Mouse (Mus musculus): ENCODE data around the gene U2af1l4. TPM values are rescaled to one million over a fixed set of nuclear protein-coding genes. Genes with fewer than 3 reads are reported as not detected.

Gene U2af1l4
- total RNA-seq, 2 experiments from 2014 or later = 62.9 to 63.4 TPM

- DNase-seq = no peak
- intact Hi-C loops (cut with DNase I) = no loop called here
Measured at GRCm38 (mm10) chr7:30584339-30584738, 21.2 kb downstream of the U2af1l4 start.

- no peak for DNase-seq
- intact Hi-C loops (cut with DNase I) = loop anchor here (5.0 kb wide), 3 partner anchors 33 to 387 kb away; partner anchors contain the start of genes Fam187b, Hspb6, Lsr and Proser3
Measured at GRCm38 (mm10) chr7:30585170-30585569, 22.1 kb downstream of the U2af1l4 start.

GRCm38 (mm10) chr7:30586455-30587020 lies 23.4 kb downstream of the U2af1l4 start:
- intact Hi-C loops (cut with DNase I) = loop anchor here (1.0 to 5.0 kb wide), 4 partner anchors 22 to 386 kb away; partner anchors contain the start of genes Fam187b, Hspb6, Lsr and Proser3
- DNase-seq = no peak

GRCm38 (mm10) chr7:30587842-30588667 lies 25.0 kb downstream of the U2af1l4 start:
- peak in 1 of 2 experiments; percentile 51 for DNase-seq
- intact Hi-C loops (cut with DNase I) = loop anchor here (1.0 to 5.0 kb wide), 4 partner anchors 24 to 384 kb away; partner anchors contain the start of genes Fam187b, Hspb6, Lsr and Proser3

GRCm38 (mm10) chr7:30588676-30589434 lies 25.8 kb downstream of the U2af1l4 start, which contains the start of gene Kmt2b:
Gene Kmt2b, minus strand, starts transcription at chr7:30588726.
- intact Hi-C loops (cut with DNase I) = loop anchor here (1.0 to 5.0 kb wide), 5 partner anchors 25 to 383 kb away; partner anchors contain the start of genes Fam187b, Hspb6, Lsr and Proser3
- peak; percentile 91 to 96 for DNase-seq

- peak; percentile 88 to 90 for DNase-seq
- intact Hi-C loops (cut with DNase I) = loop anchor here (1.0 to 10.0 kb wide), 7 partner anchors 25 to 383 kb away; partner anchors contain the start of genes Fam187b, Ffar1, Hspb6 and Lsr
Measured at GRCm38 (mm10) chr7:30589435-30590301, 26.6 kb downstream of the U2af1l4 start.

GRCm38 (mm10) chr7:30590927-30591604 lies 28.0 kb downstream of the U2af1l4 start:
- DNase-seq = no peak
- intact Hi-C loops (cut with DNase I) = loop anchor here (2.0 to 10.0 kb wide), 2 partner anchors 270 to 364 kb away; partner anchors contain the start of genes Ffar1 and Usf2

- intact Hi-C loops (cut with DNase I) = loop anchor here (2.0 to 10.0 kb wide), 2 partner anchors 269 to 363 kb away; partner anchors contain the start of genes Ffar1 and Usf2
- no peak for DNase-seq
Measured at GRCm38 (mm10) chr7:30591605-30591951, 28.5 kb downstream of the U2af1l4 start.

- intact Hi-C loops (cut with DNase I) = loop anchor here (10.0 kb wide), 1 partner anchor 362 kb away; the partner anchor contains the start of gene Usf2
- no peak for DNase-seq
Measured at GRCm38 (mm10) chr7:30592772-30593423, 29.8 kb downstream of the U2af1l4 start.

GRCm38 (mm10) chr7:30593579-30594509 lies 30.7 kb downstream of the U2af1l4 start:
- intact Hi-C loops (cut with DNase I) = loop anchor here (10.0 kb wide), 1 partner anchor 361 kb away; the partner anchor contains the start of gene Usf2
- DNase-seq = no peak

- DNase-seq = no peak
- intact Hi-C loops (cut with DNase I) = loop anchor here (10.0 kb wide), 1 partner anchor 360 kb away; the partner anchor contains the start of gene Usf2
Measured at GRCm38 (mm10) chr7:30594510-30595024, 31.5 kb downstream of the U2af1l4 start.

GRCm38 (mm10) chr7:30596093-30596492 lies 33.0 kb downstream of the U2af1l4 start:
- intact Hi-C loops (cut with DNase I) = loop anchor here (10.0 kb wide), 1 partner anchor 359 kb away; the partner anchor contains the start of gene Usf2
- DNase-seq = no peak

GRCm38 (mm10) chr7:30596811-30597210 lies 33.7 kb downstream of the U2af1l4 start:
- no peak for DNase-seq
- intact Hi-C loops (cut with DNase I) = loop anchor here (10.0 kb wide), 1 partner anchor 358 kb away; the partner anchor contains the start of gene Usf2

- no peak for DNase-seq
- intact Hi-C loops (cut with DNase I) = loop anchor here (10.0 kb wide), 1 partner anchor 356 kb away; the partner anchor contains the start of gene Usf2
Measured at GRCm38 (mm10) chr7:30598786-30599185, 35.7 kb downstream of the U2af1l4 start, which contains the start of gene Zbtb32. Gene Zbtb32, minus strand, starts transcription at chr7:30598909.

GRCm38 (mm10) chr7:30599933-30600353 lies 36.8 kb downstream of the U2af1l4 start:
- intact Hi-C loops (cut with DNase I) = loop anchor here (10.0 kb wide), 1 partner anchor 355 kb away; the partner anchor contains the start of gene Usf2
- peak; percentile 66 for DNase-seq

GRCm38 (mm10) chr7:30600651-30601050 lies 37.5 kb downstream of the U2af1l4 start:
- no peak for DNase-seq
- intact Hi-C loops (cut with DNase I) = no loop called here

Data from heart, postnatal 36 days (tissue).